Mouse (Mus musculus): ENCODE measurements around the gene Ppp1r12a. TPM values are rescaled to one million over a fixed set of nuclear protein-coding genes. Genes with fewer than 3 reads are reported as not detected.

Gene Ppp1r12a
- total RNA-seq, 1 experiment from 2014 or later = 392 TPM

- no peak for ATAC-seq (ENCODE audit: extremely low read depth, insufficient number of reproducible peaks, low FRiP score, poor library complexity, severe bottlenecking)
These were observed 151.9 kb downstream of the Ppp1r12a start for GRCm38 (mm10) chr10:108313845-108314244.

GRCm38 (mm10) chr10:108314396-108314795 lies 152.4 kb downstream of the Ppp1r12a start:
- no peak for ATAC-seq (ENCODE audit: extremely low read depth, insufficient number of reproducible peaks, low FRiP score, poor library complexity, severe bottlenecking)

- ATAC-seq (ENCODE audit: extremely low read depth, insufficient number of reproducible peaks, low FRiP score, poor library complexity, severe bottlenecking) = no peak
These were observed 153.2 kb downstream of the Ppp1r12a start for GRCm38 (mm10) chr10:108315236-108315635.

- no peak for ATAC-seq (ENCODE audit: extremely low read depth, insufficient number of reproducible peaks, low FRiP score, poor library complexity, severe bottlenecking)
These were observed 166.4 kb downstream of the Ppp1r12a start for GRCm38 (mm10) chr10:108328356-108328755.

- ATAC-seq (ENCODE audit: extremely low read depth, insufficient number of reproducible peaks, low FRiP score, poor library complexity, severe bottlenecking) = no peak
These were observed 167.0 kb downstream of the Ppp1r12a start for GRCm38 (mm10) chr10:108328983-108329382.

- ATAC-seq (ENCODE audit: extremely low read depth, insufficient number of reproducible peaks, low FRiP score, poor library complexity, severe bottlenecking) = no peak
These were observed 167.8 kb downstream of the Ppp1r12a start for GRCm38 (mm10) chr10:108329771-108330170.

GRCm38 (mm10) chr10:108330964-108331363 lies 169.0 kb downstream of the Ppp1r12a start:
- ATAC-seq (ENCODE audit: extremely low read depth, insufficient number of reproducible peaks, low FRiP score, poor library complexity, severe bottlenecking) = no peak

GRCm38 (mm10) chr10:108331784-108332561 lies 170.0 kb downstream of the Ppp1r12a start, which contains the start of gene Pawr:
Pawr (plus strand) TSS chr10:108332121.
- no peak for ATAC-seq (ENCODE audit: extremely low read depth, insufficient number of reproducible peaks, low FRiP score, poor library complexity, severe bottlenecking)

- no peak for ATAC-seq (ENCODE audit: extremely low read depth, insufficient number of reproducible peaks, low FRiP score, poor library complexity, severe bottlenecking)
These were observed 170.9 kb downstream of the Ppp1r12a start for GRCm38 (mm10) chr10:108332571-108333541.

- no peak for ATAC-seq (ENCODE audit: extremely low read depth, insufficient number of reproducible peaks, low FRiP score, poor library complexity, severe bottlenecking)
These were observed 171.6 kb downstream of the Ppp1r12a start for GRCm38 (mm10) chr10:108333642-108334041.

Other genes starting within 250 kb of the Ppp1r12a start
- 0.37 TPM in 1 of 2 replicates, not detected in the other for gene Pawr, start 169.9 kb downstream of the Ppp1r12a start, total RNA-seq (2017)